Mouse (Mus musculus): ENCODE data around the gene B4galt2. TPM values are rescaled to one million over a fixed set of nuclear protein-coding genes. Genes with fewer than 3 reads are reported as not detected.

B4galt2 gene
- total and polyA plus RNA-seq, 2 experiments from 2014 or later = 77.0 to 304 TPM

- H3K27ac ChIP-seq = no peak overlapping the region
- no peak for ATAC-seq
- TF ChIP-seq CTCF (IDR thresholded peaks at IDR 0.05; ENCODE audit: low read depth) = no peak
- no peaks in the 10 kb centered on the region for H3K9me3 ChIP-seq (ENCODE audit: low read length)
- no peak overlapping the region for H3K9ac ChIP-seq (replicated peaks; ENCODE audit: low read length)
- DNase-seq (ENCODE audit: low spot score) = no peak
- WGBS = 77% methylated on average over 6 of the region's 6 CpGs
- 0 out of 2 replicates have a peak, but pooled peaks cover 3% of the 10 kb centered on the region for H3K36me3 ChIP-seq (ENCODE audit: insufficient read depth, low read length)
- H3K4me1 ChIP-seq (ENCODE audit: insufficient read depth, low read length) = no peaks in the 10 kb centered on the region
- no peaks in the 10 kb centered on the region for H3K27me3 ChIP-seq (ENCODE audit: insufficient read depth, low read length)
- H3K4me2 ChIP-seq (ENCODE audit: low read depth, low read length) = no peak overlapping the region
- H3K4me3 ChIP-seq (ENCODE audit: low read length) = no peak overlapping the region
Observed at GRCm38 (mm10) chr4:117867000-117867399, 16.3 kb downstream of the B4galt2 start.

- H3K9me3 ChIP-seq (ENCODE audit: low read length) = no peaks in the 10 kb centered on the region
- no peak overlapping the region for H3K4me3 ChIP-seq (ENCODE audit: low read length)
- no peak overlapping the region for H3K4me2 ChIP-seq (ENCODE audit: low read depth, low read length)
- no peaks in the 10 kb centered on the region for H3K27me3 ChIP-seq (ENCODE audit: insufficient read depth, low read length)
- 44% methylated on average over 9 of the region's 9 CpGs for WGBS
- 0 out of 2 replicates have a peak, but pooled peaks cover 3% of the 10 kb centered on the region for H3K36me3 ChIP-seq (ENCODE audit: insufficient read depth, low read length)
- peak; percentile 33; the same call in 1 of the 2 replicates for ATAC-seq
- H3K27ac ChIP-seq = peak overlapping the region; percentile 26; the same call in 1 of the 2 replicates
- no peaks in the 10 kb centered on the region for H3K4me1 ChIP-seq (ENCODE audit: insufficient read depth, low read length)
- no peak overlapping the region for H3K9ac ChIP-seq (replicated peaks; ENCODE audit: low read length)
- peak; percentile 75 for DNase-seq (ENCODE audit: low spot score)
- no peak for TF ChIP-seq CTCF (IDR thresholded peaks at IDR 0.05; ENCODE audit: low read depth)
Observed at GRCm38 (mm10) chr4:117866083-117866482, 17.2 kb downstream of the B4galt2 start.

GRCm38 (mm10) chr4:117862823-117863222 lies 20.5 kb downstream of the B4galt2 start:
- Histone ChIP-seq H3K27me3 (ENCODE audit: insufficient read depth, low read length) (no peaks in the 10 kb centered on the region), H3K36me3 (ENCODE audit: insufficient read depth, low read length) (0 out of 2 replicates have a peak, but pooled peaks cover 3% of the 10 kb centered on the region), H3K4me2 (ENCODE audit: low read depth, low read length) (no peak overlapping the region), H3K9ac (replicated peaks; ENCODE audit: low read length) (no peak overlapping the region), H3K4me3 (ENCODE audit: low read length) (no peak overlapping the region), H3K9me3 (ENCODE audit: low read length) (no peaks in the 10 kb centered on the region), H3K27ac (no peak overlapping the region), H3K4me1 (ENCODE audit: insufficient read depth, low read length) (peaks cover 11% of the 10 kb centered on the region; the same call in 1 of the 2 replicates)
- WGBS = 33% methylated on average over 4 of the region's 4 CpGs
- DNase-seq (ENCODE audit: low spot score) (peak; percentile 73), ATAC-seq (peak; percentile 80)
- no peak for TF ChIP-seq CTCF (IDR thresholded peaks at IDR 0.05; ENCODE audit: low read depth)

GRCm38 (mm10) chr4:117860570-117860969 lies 22.7 kb downstream of the B4galt2 start:
- Histone ChIP-seq H3K4me2 (ENCODE audit: low read depth, low read length) (no peak overlapping the region), H3K36me3 (ENCODE audit: insufficient read depth, low read length) (0 out of 2 replicates have a peak, but pooled peaks cover 3% of the 10 kb centered on the region), H3K4me3 (ENCODE audit: low read length) (no peak overlapping the region), H3K9ac (replicated peaks; ENCODE audit: low read length) (no peak overlapping the region), H3K27me3 (ENCODE audit: insufficient read depth, low read length) (no peaks in the 10 kb centered on the region), H3K4me1 (ENCODE audit: insufficient read depth, low read length) (peaks cover 11% of the 10 kb centered on the region; the same call in 1 of the 2 replicates), H3K27ac (no peak overlapping the region), H3K9me3 (ENCODE audit: low read length) (no peaks in the 10 kb centered on the region)
- no peak for ATAC-seq
- WGBS = 77% methylated on average over 9 of the region's 9 CpGs
- no peak for DNase-seq (ENCODE audit: low spot score)
- no peak for TF ChIP-seq CTCF (IDR thresholded peaks at IDR 0.05; ENCODE audit: low read depth)

GRCm38 (mm10) chr4:117858794-117859193 lies 24.5 kb downstream of the B4galt2 start:
- peak; percentile 72 for DNase-seq (ENCODE audit: low spot score)
- WGBS = 60% methylated on average over 3 of the region's 3 CpGs
- peak; percentile 33; the same call in 1 of the 2 replicates for ATAC-seq
- TF ChIP-seq CTCF (IDR thresholded peaks at IDR 0.05; ENCODE audit: low read depth) = peak; percentile 71
- H3K9me3 ChIP-seq (ENCODE audit: low read length) = no peaks in the 10 kb centered on the region
- peaks cover 18% of the 10 kb centered on the region; the same call in 1 of the 2 replicates for H3K4me1 ChIP-seq (ENCODE audit: insufficient read depth, low read length)
- H3K27me3 ChIP-seq (ENCODE audit: insufficient read depth, low read length) = no peaks in the 10 kb centered on the region
- no peak overlapping the region for H3K9ac ChIP-seq (replicated peaks; ENCODE audit: low read length)
- peak overlapping the region; percentile 41; the same call in 1 of the 2 replicates for H3K27ac ChIP-seq
- H3K4me2 ChIP-seq (ENCODE audit: low read depth, low read length) = no peak overlapping the region
- no peak overlapping the region for H3K4me3 ChIP-seq (ENCODE audit: low read length)
- H3K36me3 ChIP-seq (ENCODE audit: insufficient read depth, low read length) = 0 out of 2 replicates have a peak, but pooled peaks cover under 1% of the 10 kb centered on the region

GRCm38 (mm10) chr4:117855146-117855545 lies 28.1 kb downstream of the B4galt2 start:
- Histone ChIP-seq H3K36me3 (ENCODE audit: insufficient read depth, low read length) (no peaks in the 10 kb centered on the region), H3K4me2 (ENCODE audit: low read depth, low read length) (no peak overlapping the region), H3K4me3 (ENCODE audit: low read length) (no peak overlapping the region), H3K9ac (replicated peaks; ENCODE audit: low read length) (no peak overlapping the region; the same call in 1 of the 2 replicates), H3K9me3 (ENCODE audit: low read length) (no peaks in the 10 kb centered on the region), H3K27me3 (ENCODE audit: insufficient read depth, low read length) (no peaks in the 10 kb centered on the region), H3K4me1 (ENCODE audit: insufficient read depth, low read length) (peaks cover 20% of the 10 kb centered on the region; the same call in 1 of the 2 replicates), H3K27ac (peak overlapping the region; percentile 86)
- ATAC-seq (peak; percentile 81), DNase-seq (ENCODE audit: low spot score) (peak; percentile 72)
- no peak for TF ChIP-seq CTCF (IDR thresholded peaks at IDR 0.05; ENCODE audit: low read depth)
- 49% methylated on average over 9 of the region's 9 CpGs for WGBS

All from hindbrain, postnatal 0 days (tissue).